Mouse (Mus musculus): ENCODE data around the gene Pten.

DNA sequence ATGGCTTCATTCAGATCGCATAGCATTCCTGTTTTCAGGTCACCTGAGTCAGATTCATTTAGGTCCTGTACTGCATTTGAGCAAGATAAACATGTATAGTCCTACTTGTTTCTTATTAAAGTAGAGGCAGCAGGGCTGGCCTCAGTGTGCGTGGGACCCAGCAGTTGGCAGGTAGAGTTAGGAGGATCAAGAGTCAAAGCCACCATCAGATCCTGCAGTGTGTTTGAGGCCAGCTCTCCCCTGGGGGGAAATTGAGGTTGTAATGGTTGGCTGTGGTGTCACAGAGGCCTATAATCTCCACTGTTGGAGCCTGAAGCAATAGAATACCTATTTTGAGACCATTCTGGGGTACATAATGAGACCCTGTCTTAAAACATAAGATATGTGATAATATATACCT is 50.3 kb downstream of the Pten start:
- TF ChIP-seq GATA1 (IDR thresholded peaks at IDR 0.05; ENCODE audit: borderline replicate concordance, low read length): no peak
- no peak for TF ChIP-seq CTCF (IDR thresholded peaks at IDR 0.05; ENCODE audit: low read depth, low read length)

Data from G1E (cell line).